Mouse (Mus musculus) testis, postnatal 10 days (tissue): ENCODE measurements around the gene Prn.

Source experiments
- DNase-seq: peaks from one replicate; pipeline ENCODE4 v3.0.0; 2021; ENCODE audit warnings: low spot score

Gene Prn

GRCm38 (mm10) chr2:131906846-131907245 lies 2.9 kb upstream of the Prn start:
- DNase-seq = no peak

- DNase-seq = no peak
These were observed 2.4 kb upstream of the Prn start for GRCm38 (mm10) chr2:131907311-131907710.

GRCm38 (mm10) chr2:131908351-131908861 lies 1.4 kb upstream of the Prn start:
- DNase-seq = no peak

GRCm38 (mm10) chr2:131908906-131909305 lies 851 bp upstream of the Prn start:
- no peak for DNase-seq

- no peak for DNase-seq
These were observed 1.1 kb downstream of the Prn start for GRCm38 (mm10) chr2:131910847-131911246.

- no peak for DNase-seq
These were observed 1.6 kb downstream of the Prn start for GRCm38 (mm10) chr2:131911341-131911740.

GRCm38 (mm10) chr2:131912526-131913258 lies 2.9 kb downstream of the Prn start:
- DNase-seq = peak; percentile 12

GRCm38 (mm10) chr2:131932275-131932902 lies 22.6 kb downstream of the Prn start:
- no peak for DNase-seq

- DNase-seq = no peak
These were observed 23.3 kb downstream of the Prn start for GRCm38 (mm10) chr2:131933013-131933412.

GRCm38 (mm10) chr2:131933598-131933997 lies 23.8 kb downstream of the Prn start:
- no peak for DNase-seq

- DNase-seq = no peak
These were observed 24.5 kb downstream of the Prn start for GRCm38 (mm10) chr2:131934243-131934642.

- DNase-seq = no peak
These were observed 25.8 kb downstream of the Prn start for GRCm38 (mm10) chr2:131935390-131936105.

GRCm38 (mm10) chr2:131936410-131936809 lies 26.7 kb downstream of the Prn start:
- no peak for DNase-seq

GRCm38 (mm10) chr2:131939404-131940111 lies 29.8 kb downstream of the Prn start:
- peak; percentile 73 for DNase-seq

- DNase-seq = no peak
These were observed 30.7 kb downstream of the Prn start for GRCm38 (mm10) chr2:131940506-131940905.

- peak; percentile 25 for DNase-seq
These were observed 31.7 kb downstream of the Prn start for GRCm38 (mm10) chr2:131941501-131941900.

- peak; percentile 13 for DNase-seq
These were observed 34.6 kb downstream of the Prn start for GRCm38 (mm10) chr2:131944370-131944769.

GRCm38 (mm10) chr2:131945225-131945624 lies 35.5 kb downstream of the Prn start:
- no peak for DNase-seq

GRCm38 (mm10) chr2:131945765-131946164 lies 36.0 kb downstream of the Prn start:
- peak; percentile 20 for DNase-seq

GRCm38 (mm10) chr2:131946351-131946750 lies 36.6 kb downstream of the Prn start:
- DNase-seq = peak; percentile 36

GRCm38 (mm10) chr2:131948156-131948555 lies 38.4 kb downstream of the Prn start:
- DNase-seq = peak; percentile 16
